Mouse (Mus musculus): ENCODE measurements around the gene Cdh10.

Cdh10 gene

GRCm38 (mm10) chr15:18975041-18975440, 156.3 kb downstream of the Cdh10 start:
- in situ Hi-C loops (cut with MboI): no loop called here

GRCm38 (mm10) chr15:18984891-18985290, 166.1 kb downstream of the Cdh10 start:
- in situ Hi-C loops (cut with MboI): no loop called here

DNA sequence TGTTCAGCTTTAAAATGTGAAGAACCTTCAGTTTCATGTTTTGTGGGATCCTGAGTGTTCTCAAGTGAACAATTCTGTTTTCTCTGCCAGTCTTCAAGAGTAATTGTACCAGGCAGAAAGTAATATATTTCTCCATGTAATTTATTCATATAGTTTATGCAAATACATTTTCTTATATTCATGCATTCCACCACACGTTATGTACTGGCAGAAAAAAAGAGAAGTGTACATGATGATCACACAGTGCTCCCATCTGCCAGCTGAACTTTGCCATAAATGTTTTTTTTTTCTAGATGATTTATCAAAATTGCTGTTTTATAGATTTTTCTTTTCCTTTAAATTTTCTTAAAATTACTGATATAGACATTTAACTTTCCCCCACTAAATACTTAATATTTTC, 168.9 kb downstream of the Cdh10 start:
- in situ Hi-C loops (cut with MboI): no loop called here

DNA sequence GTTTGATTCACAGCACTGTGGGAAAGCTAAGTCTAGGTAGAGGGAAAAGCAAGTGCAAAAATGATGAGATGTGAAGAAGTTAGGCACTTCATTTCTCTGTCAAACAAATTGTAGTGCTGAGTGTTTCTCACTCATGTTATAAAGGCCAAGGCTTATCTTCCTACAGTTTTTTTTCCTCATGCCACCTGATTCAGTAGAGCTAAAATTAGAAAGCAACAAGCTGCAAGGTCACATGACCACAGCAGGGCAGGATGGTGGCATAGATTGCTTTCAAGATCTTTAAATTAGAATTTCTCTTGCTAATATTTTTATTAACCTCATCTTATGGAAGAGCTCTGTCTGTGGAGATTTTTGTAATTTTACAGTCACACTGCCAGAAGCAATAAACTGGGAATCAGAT, 174.8 kb downstream of the Cdh10 start:
- in situ Hi-C loops (cut with MboI): no loop called here

DNA sequence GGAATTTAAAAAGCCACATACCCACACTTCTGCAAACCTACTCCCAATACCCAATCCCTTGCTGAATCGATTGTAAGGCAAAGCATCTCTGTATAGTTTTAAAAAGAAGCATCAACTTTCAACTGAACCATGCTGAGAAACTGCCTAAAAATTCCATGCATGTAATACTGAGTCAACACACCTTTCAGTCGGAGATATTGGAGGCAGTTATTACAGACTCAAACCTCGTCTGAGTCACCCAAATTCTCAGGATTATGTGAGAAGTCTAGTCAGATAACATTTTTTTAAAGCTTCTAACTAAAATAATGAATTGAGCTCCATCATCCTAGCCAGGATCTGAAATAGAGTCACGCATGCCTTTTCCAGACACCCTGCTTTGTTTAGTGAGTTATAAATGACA, 175.5 kb downstream of the Cdh10 start:
- in situ Hi-C loops (cut with MboI): no loop called here

DNA sequence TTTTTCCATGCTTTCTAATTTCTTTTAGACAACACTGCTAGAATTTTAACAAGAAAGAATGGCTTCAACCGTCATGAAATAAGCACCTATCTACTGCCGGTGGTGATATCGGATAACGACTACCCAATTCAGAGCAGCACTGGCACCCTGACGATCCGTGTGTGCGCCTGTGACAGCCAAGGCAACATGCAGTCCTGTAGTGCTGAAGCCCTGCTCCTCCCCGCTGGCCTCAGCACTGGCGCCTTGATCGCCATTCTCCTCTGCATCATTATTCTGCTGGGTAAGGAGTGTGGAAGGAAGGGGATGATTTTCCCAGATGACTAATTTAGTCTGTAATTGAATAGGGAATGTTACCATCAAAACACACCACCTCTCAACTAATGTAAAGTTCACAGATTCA, 192.1 kb downstream of the Cdh10 start:
- in situ Hi-C loops (cut with MboI): no loop called here

GRCm38 (mm10) chr15:19032983-19033382, 214.2 kb downstream of the Cdh10 start:
- in situ Hi-C loops (cut with MboI): no loop called here

DNA sequence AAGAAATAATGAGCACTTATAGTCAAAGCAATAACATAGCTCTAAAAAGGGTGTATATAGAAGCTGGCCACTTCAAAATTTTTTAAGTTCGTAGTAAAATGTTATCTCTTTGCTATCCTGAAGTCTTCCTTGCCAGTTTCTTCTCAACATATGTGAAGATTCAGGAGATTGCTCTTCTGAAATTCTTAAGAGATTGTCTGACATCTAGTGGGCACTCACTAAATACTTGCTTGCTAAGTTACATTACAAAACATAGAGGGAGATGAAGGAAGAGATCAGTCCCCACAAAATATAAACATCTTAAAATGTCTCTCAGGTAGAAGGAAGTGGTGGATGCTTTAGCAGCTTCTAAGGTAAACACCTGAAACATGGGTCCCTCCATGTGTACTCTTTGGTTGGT, 221.3 kb downstream of the Cdh10 start:
- in situ Hi-C loops (cut with MboI): no loop called here

Data from mature B cell (primary cell).